Comparison of ENCODE assay signal across 8 mouse cellular contexts in genomic region chr1:134955050-134955636, GRCm38 (mm10). TPM values are rescaled to one million over a fixed set of nuclear protein-coding genes. Genes with fewer than 3 reads are reported as not detected.
DNase-seq lines count a peak whose midpoint lies in the region; ATAC-seq and TF ChIP-seq lines count a peak whose summit lies in the region.

No protein-coding gene starts in this region.

- ATAC-seq in embryonic facial prominence, embryonic 11.5 days (replicated peaks; ENCODE audit: insufficient number of reproducible peaks, low FRiP score, low TSS enrichment, low read depth): no peak; the same call in 1 of the 2 replicates
- peak; percentile 29 for ATAC-seq in intestine, embryonic 15.5 days
- no peak for ATAC-seq in midbrain, embryonic 16.5 days

- TF ChIP-seq CTCF in cerebellum, adult 2 months (IDR thresholded peaks at IDR 0.05; ENCODE audit: borderline replicate concordance, insufficient read depth, low read depth, low read length): no peak

- peak overlapping the region; percentile 67 for H3K4me2 ChIP-seq in embryonic facial prominence, embryonic 11.5 days (ENCODE audit: low read depth, low read length)
- peak overlapping the region; percentile 83 for H3K4me2 ChIP-seq in intestine, embryonic 15.5 days (replicated peaks)
- peak overlapping the region; percentile 82 for H3K4me2 ChIP-seq in midbrain, embryonic 16.5 days (ENCODE audit: low read length)

- intact Hi-C loops in left cerebral cortex, postnatal 25 days (cut with DNase I): loop anchor here (10.0 kb wide), 1 partner anchor 310 kb away; the partner anchor contains the start of gene Syt2

- H3K9ac ChIP-seq in embryonic facial prominence, embryonic 11.5 days (replicated peaks; ENCODE audit: low read length): peak overlapping the region; percentile 87
- peak overlapping the region; percentile 88 for H3K9ac ChIP-seq in intestine, embryonic 15.5 days
- H3K9ac ChIP-seq in midbrain, embryonic 16.5 days (ENCODE audit: low read depth, low read length): peak overlapping the region; percentile 78

- no peak for DNase-seq in cerebellum, adult 2 months
- DNase-seq in cerebellum, postnatal 10 days: no peak
- peak; percentile 52 for DNase-seq in 3T3-L1 (ENCODE audit: low read depth, low spot score)
- DNase-seq in embryonic facial prominence, embryonic 11.5 days (ENCODE audit: low spot score): peak; percentile 5
- no peak for DNase-seq in left cerebral cortex, postnatal 25 days (ENCODE audit: low spot score in 2 of 2)
- no peak for DNase-seq in frontal cortex, postnatal 25 days (ENCODE audit: low spot score in 2 of 2)

- 2% methylated on average over 16 of the region's 16 CpGs for WGBS in cerebellum, adult 2 months
- WGBS in embryonic facial prominence, embryonic 11.5 days: 7% methylated on average over 16 of the region's 16 CpGs
- 2% methylated on average over 16 of the region's 16 CpGs for WGBS in intestine, embryonic 15.5 days
- 4% methylated on average over 16 of the region's 16 CpGs for WGBS in midbrain, embryonic 16.5 days

- peak overlapping the region; percentile 87 for H3K4me3 ChIP-seq in cerebellum, adult 2 months (replicated peaks; ENCODE audit: insufficient read depth, low read depth, low read length)
- peak overlapping the region; percentile 84 for H3K4me3 ChIP-seq in embryonic facial prominence, embryonic 11.5 days (ENCODE audit: low read depth, low read length)
- H3K4me3 ChIP-seq in intestine, embryonic 15.5 days (replicated peaks): peak overlapping the region; percentile 94
- H3K4me3 ChIP-seq in midbrain, embryonic 16.5 days (ENCODE audit: low read depth, low read length): peak overlapping the region; percentile 72

- TF ChIP-seq POLR2A in cerebellum, adult 2 months (IDR thresholded peaks at IDR 0.05; ENCODE audit: borderline replicate concordance, insufficient read depth, low read length): no peak

- no peaks in the 10 kb centered on the region for H3K36me3 ChIP-seq in embryonic facial prominence, embryonic 11.5 days (replicated peaks; ENCODE audit: control insufficient read depth, insufficient read depth, low read depth, low read length)
- H3K36me3 ChIP-seq in intestine, embryonic 15.5 days: no peaks in the 10 kb centered on the region
- no peaks in the 10 kb centered on the region for H3K36me3 ChIP-seq in midbrain, embryonic 16.5 days (ENCODE audit: control insufficient read depth, insufficient read depth, low read length)

- no peaks in the 10 kb centered on the region for H3K9me3 ChIP-seq in embryonic facial prominence, embryonic 11.5 days (replicated peaks; ENCODE audit: control insufficient read depth, low read length)
- no peaks in the 10 kb centered on the region for H3K9me3 ChIP-seq in intestine, embryonic 15.5 days
- H3K9me3 ChIP-seq in midbrain, embryonic 16.5 days (replicated peaks; ENCODE audit: control insufficient read depth, low read length, poor library complexity, severe bottlenecking): no peaks in the 10 kb centered on the region

- no peaks in the 10 kb centered on the region for H3K27me3 ChIP-seq in cerebellum, adult 2 months (ENCODE audit: control insufficient read depth, insufficient read depth, low read length)
- no peaks in the 10 kb centered on the region for H3K27me3 ChIP-seq in embryonic facial prominence, embryonic 11.5 days (ENCODE audit: control insufficient read depth, insufficient read depth, low read length)
- no peaks in the 10 kb centered on the region for H3K27me3 ChIP-seq in intestine, embryonic 15.5 days (replicated peaks)
- no peaks in the 10 kb centered on the region for H3K27me3 ChIP-seq in midbrain, embryonic 16.5 days (ENCODE audit: control insufficient read depth, insufficient read depth, low read depth, low read length)

- peak overlapping the region; percentile 77; the same call in 1 of the 2 replicates for H3K27ac ChIP-seq in cerebellum, adult 2 months (ENCODE audit: insufficient read depth, low read length)
- H3K27ac ChIP-seq in embryonic facial prominence, embryonic 11.5 days (replicated peaks; ENCODE audit: low read depth, low read length): peak overlapping the region; percentile 75; the same call in 1 of the 2 replicates
- H3K27ac ChIP-seq in intestine, embryonic 15.5 days: peak overlapping the region; percentile 87
- H3K27ac ChIP-seq in midbrain, embryonic 16.5 days (ENCODE audit: low read length): peak overlapping the region; percentile 90

- no peaks in the 10 kb centered on the region for H3K4me1 ChIP-seq in cerebellum, adult 2 months (ENCODE audit: control insufficient read depth, insufficient read depth, low read length)
- H3K4me1 ChIP-seq in embryonic facial prominence, embryonic 11.5 days (ENCODE audit: control insufficient read depth, insufficient read depth, low read length): no peaks in the 10 kb centered on the region
- peaks cover 5% of the 10 kb centered on the region; the same call in 1 of the 2 replicates for H3K4me1 ChIP-seq in intestine, embryonic 15.5 days (replicated peaks)
- peaks cover 15% of the 10 kb centered on the region for H3K4me1 ChIP-seq in midbrain, embryonic 16.5 days (ENCODE audit: control insufficient read depth, insufficient read depth, low read length)

RNA-seq across cellular contexts. Expression of gene Ppp1r12b, which starts 0.6 kb away (rescaled TPM):
- 22.2 and 23.8 TPM in 2 replicates for polyA plus RNA-seq in cerebellum, adult 2 months (2012; rRNA removed)
- polyA plus RNA-seq in embryonic facial prominence, embryonic 11.5 days (2014; fragmentation: Nextera tagmentation; extraction: Ambion mirVana): 5.0 and 5.9 TPM in 2 replicates
- 18.0 and 19.3 TPM in 2 replicates for polyA plus RNA-seq in intestine, embryonic 15.5 days (2015; fragmentation: Nextera tagmentation; extraction: Ambion mirVana)
- polyA plus RNA-seq in midbrain, embryonic 16.5 days (2015; fragmentation: Nextera tagmentation; extraction: Ambion mirVana): 13.6 and 13.7 TPM in 2 replicates
- total RNA-seq in left cerebral cortex, postnatal 25 days (2021): 10 to 100 TPM; 79.1 to 81.7 TPM

RNA-seq across cellular contexts. Expression of gene Ube2t, which starts 7.2 kb away (rescaled TPM):
- 2.7 and 3.5 TPM in 2 replicates for polyA plus RNA-seq in cerebellum, adult 2 months (2012; rRNA removed)
- 44.8 and 46.4 TPM in 2 replicates for polyA plus RNA-seq in embryonic facial prominence, embryonic 11.5 days (2014; fragmentation: Nextera tagmentation; extraction: Ambion mirVana)
- 31.1 and 31.9 TPM in 2 replicates for polyA plus RNA-seq in intestine, embryonic 15.5 days (2015; fragmentation: Nextera tagmentation; extraction: Ambion mirVana)
- 9.7 and 10.6 TPM in 2 replicates for polyA plus RNA-seq in midbrain, embryonic 16.5 days (2015; fragmentation: Nextera tagmentation; extraction: Ambion mirVana)
- total RNA-seq in left cerebral cortex, postnatal 25 days (2021): 1 to 10 TPM; 2.7 to 3.1 TPM

Comparison
In these comparisons a context has a peak if more than half of its experiments do, and no peak if none do; other contexts are left out.
1. DNase-seq: peak in 3T3-L1 (single experiment) and embryonic facial prominence, embryonic 11.5 days (single experiment); none in cerebellum, adult 2 months (0 of 2), cerebellum, postnatal 10 days (0 of 2), left cerebral cortex, postnatal 25 days (0 of 2) and frontal cortex, postnatal 25 days (0 of 2).
2. Peak in every context shown above with its lines, with median percentiles within 50 percentile points of each other: H3K27ac ChIP-seq, H3K4me3 ChIP-seq, H3K4me2 ChIP-seq and H3K9ac ChIP-seq.